Mouse (Mus musculus) myocyte (in vitro differentiated cells): ENCODE data around the gene Pgap1.

Experiments
- CEBPB ChIP-seq: IDR thresholded peaks from 2 replicates; pipeline ENCODE4 v1.6.1; 2011; ENCODE audit warnings: mild to moderate bottlenecking, moderate library complexity; ENCODE audit not compliant: poor library complexity, insufficient read depth, severe bottlenecking
- E2F4 ChIP-seq: IDR thresholded peaks from one replicate; pipeline ENCODE4 v1.6.1; 2011; ENCODE audit warnings: mild to moderate bottlenecking, control low read depth, moderate library complexity; ENCODE audit not compliant: insufficient read depth
- MAX ChIP-seq: IDR thresholded peaks from one replicate; pipeline ENCODE4 v1.6.1; 2011; ENCODE audit warnings: low read depth, mild to moderate bottlenecking, control low read depth
- POLR2A ChIP-seq: IDR thresholded peaks from one replicate; pipeline ENCODE4 v1.6.1; 2011; ENCODE audit warnings: low read depth, mild to moderate bottlenecking, control low read depth, moderate library complexity; ENCODE audit not compliant: insufficient read length
- POLR2AphosphoS2 ChIP-seq: IDR thresholded peaks from one replicate; pipeline ENCODE4 v1.6.1; 2011; ENCODE audit warnings: low read depth, control low read depth; ENCODE audit not compliant: insufficient read length
- SRF ChIP-seq: IDR thresholded peaks from one replicate; pipeline ENCODE4 v1.6.1; 2011; ENCODE audit warnings: low read depth; ENCODE audit not compliant: control insufficient read depth, insufficient read length
- TCF12 ChIP-seq: IDR thresholded peaks from one replicate; pipeline ENCODE4 v1.6.1; 2011; ENCODE audit warnings: mild to moderate bottlenecking, control low read depth; ENCODE audit not compliant: poor library complexity, insufficient read depth, severe bottlenecking
- TCF3 ChIP-seq: IDR thresholded peaks from one replicate; pipeline ENCODE4 v1.6.1; 2011; ENCODE audit warnings: low read depth, control low read depth; ENCODE audit not compliant: insufficient read length
- USF1 ChIP-seq: IDR thresholded peaks from one replicate; pipeline ENCODE4 v1.6.1; 2011; ENCODE audit warnings: low read depth, mild to moderate bottlenecking, control low read depth, moderate library complexity

GRCm38 (mm10) chr1:54584588-54585277, 27.2 kb upstream of the Pgap1 start:
- TF ChIP-seq SRF (no peak), POLR2A (no peak), MAX (no peak), TCF12 (no peak), USF1 (no peak), POLR2AphosphoS2 (no peak), TCF3 (no peak), E2F4 (no peak), CEBPB (no peak)
